Mouse (Mus musculus): ENCODE results near the gene Gtf2f2. TPM values are rescaled to one million over a fixed set of nuclear protein-coding genes. Genes with fewer than 3 reads are reported as not detected.

The Gtf2f2 gene
- polyA plus RNA-seq, 1 experiment: 30.2 TPM

DNA sequence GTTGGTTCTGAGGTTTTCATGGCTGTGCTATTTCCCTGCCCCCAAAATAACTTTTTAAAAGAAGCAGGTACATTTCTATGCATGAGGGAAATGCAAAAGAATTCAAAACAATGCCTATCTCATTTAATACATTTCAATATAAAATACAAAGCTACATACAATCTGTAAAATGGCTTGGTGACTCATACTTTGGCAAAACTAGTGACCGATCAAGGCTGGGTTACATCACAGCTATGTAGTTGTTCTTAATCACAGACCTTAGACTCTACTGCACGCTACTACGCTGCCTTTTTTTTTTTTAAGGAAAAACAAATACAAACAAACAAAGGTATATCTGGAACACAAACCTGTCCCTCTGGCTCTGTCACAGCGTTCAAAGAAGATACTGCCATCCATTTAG is 18.3 kb downstream of the Gtf2f2 start:
- Histone ChIP-seq H3K79me3 (ENCODE audit: low read depth) (peaks cover 49% of the 10 kb centered on the region), H3ac (ENCODE audit: control insufficient read depth, insufficient read length, low read depth) (no peak overlapping the region), H3K36me3 (ENCODE audit: control insufficient read depth, insufficient read depth) (peaks cover 20% of the 10 kb centered on the region), H3K4me3 (ENCODE audit: insufficient read depth, poor library complexity, severe bottlenecking) (no peak overlapping the region), H3K79me2 (ENCODE audit: control insufficient read depth, insufficient read depth) (peaks cover 91% of the 10 kb centered on the region), H3K27me3 (ENCODE audit: control insufficient read depth, insufficient read depth, insufficient read length) (no peaks in the 10 kb centered on the region)
- TF ChIP-seq MAX (IDR thresholded peaks at IDR 0.05): no peak
- no peak for TF ChIP-seq MYOD1 (IDR thresholded peaks at IDR 0.05; ENCODE audit: control insufficient read depth, insufficient read length, low read depth)
- no peak for TF ChIP-seq FOSL1 (IDR thresholded peaks at IDR 0.05; ENCODE audit: insufficient read depth, low read length, poor library complexity, severe bottlenecking)
- TF ChIP-seq CEBPB (IDR thresholded peaks at IDR 0.05; ENCODE audit: low read depth): no peak
- TF ChIP-seq MYOG (IDR thresholded peaks at IDR 0.05; ENCODE audit: control insufficient read depth, extremely low read depth, insufficient read length): no peak
- no peak for TF ChIP-seq USF1 (IDR thresholded peaks at IDR 0.05; ENCODE audit: low read depth)
- TF ChIP-seq CTCF (IDR thresholded peaks at IDR 0.05; ENCODE audit: control insufficient read depth, insufficient read depth, insufficient read length): no peak

DNA sequence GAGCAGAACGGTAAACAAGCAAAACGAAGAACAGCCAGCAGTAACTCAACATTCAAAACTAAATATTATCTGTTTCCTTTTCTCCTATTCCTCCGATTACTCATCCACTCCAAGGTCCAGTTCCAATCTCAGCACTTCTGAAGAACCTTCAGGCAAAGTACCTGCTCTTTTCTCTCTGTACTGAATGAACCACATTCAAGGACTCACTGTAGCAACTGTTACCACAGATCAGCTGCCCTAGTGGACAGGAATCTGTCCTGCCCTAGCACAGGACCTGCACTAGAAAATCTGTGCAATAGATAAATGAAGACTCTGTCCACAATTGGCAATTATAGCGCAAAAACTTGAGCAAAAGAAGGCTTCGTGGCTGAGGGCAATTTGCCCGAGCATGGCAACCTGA is 19.7 kb downstream of the Gtf2f2 start:
- peaks cover 53% of the 10 kb centered on the region for H3K79me3 ChIP-seq (ENCODE audit: low read depth)
- H3K27me3 ChIP-seq (ENCODE audit: control insufficient read depth, insufficient read depth, insufficient read length): no peaks in the 10 kb centered on the region
- no peak for TF ChIP-seq USF1 (IDR thresholded peaks at IDR 0.05; ENCODE audit: low read depth)
- TF ChIP-seq FOSL1 (IDR thresholded peaks at IDR 0.05; ENCODE audit: insufficient read depth, low read length, poor library complexity, severe bottlenecking): no peak
- H3K36me3 ChIP-seq (ENCODE audit: control insufficient read depth, insufficient read depth): peaks cover 20% of the 10 kb centered on the region
- H3ac ChIP-seq (ENCODE audit: control insufficient read depth, insufficient read length, low read depth): no peak overlapping the region
- no peak overlapping the region for H3K4me3 ChIP-seq (ENCODE audit: insufficient read depth, poor library complexity, severe bottlenecking)
- H3K79me2 ChIP-seq (ENCODE audit: control insufficient read depth, insufficient read depth): peaks cover 92% of the 10 kb centered on the region

DNA sequence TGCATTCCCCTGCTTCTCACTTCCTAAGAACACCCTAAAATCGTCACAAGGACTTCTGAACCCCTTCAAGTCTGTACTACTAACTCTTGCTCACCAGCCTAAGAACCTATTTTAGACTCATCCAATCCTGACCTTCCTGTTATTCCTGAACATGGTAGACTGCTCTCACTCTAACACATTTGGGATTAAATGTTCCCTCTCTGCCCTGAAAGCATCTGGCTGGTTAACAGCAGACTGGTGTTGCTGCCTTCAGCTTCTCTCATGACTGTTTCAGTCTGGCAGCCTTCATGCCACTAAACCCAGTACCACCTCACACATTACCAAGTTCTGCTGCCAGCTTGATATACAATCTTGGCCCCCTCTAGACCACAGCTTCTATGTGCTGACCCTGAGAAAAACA is 21.5 kb downstream of the Gtf2f2 start:
- Histone ChIP-seq H3K4me3 (ENCODE audit: insufficient read depth, poor library complexity, severe bottlenecking) (no peak overlapping the region), H3K36me3 (ENCODE audit: control insufficient read depth, insufficient read depth) (peaks cover 13% of the 10 kb centered on the region), H3K27me3 (ENCODE audit: control insufficient read depth, insufficient read depth, insufficient read length) (no peaks in the 10 kb centered on the region), H3K79me2 (ENCODE audit: control insufficient read depth, insufficient read depth) (peaks cover 97% of the 10 kb centered on the region), H3ac (ENCODE audit: control insufficient read depth, insufficient read length, low read depth) (no peak overlapping the region), H3K79me3 (ENCODE audit: low read depth) (peaks cover 58% of the 10 kb centered on the region)
- TF ChIP-seq CEBPB (IDR thresholded peaks at IDR 0.05; ENCODE audit: low read depth) (no peak), USF1 (IDR thresholded peaks at IDR 0.05; ENCODE audit: low read depth) (no peak), CTCF (IDR thresholded peaks at IDR 0.05; ENCODE audit: control insufficient read depth, insufficient read depth, insufficient read length) (no peak), MYOD1 (IDR thresholded peaks at IDR 0.05; ENCODE audit: control insufficient read depth, insufficient read length, low read depth) (no peak), FOSL1 (IDR thresholded peaks at IDR 0.05; ENCODE audit: insufficient read depth, low read length, poor library complexity, severe bottlenecking) (no peak), MAX (IDR thresholded peaks at IDR 0.05) (no peak), MYOG (IDR thresholded peaks at IDR 0.05; ENCODE audit: control insufficient read depth, extremely low read depth, insufficient read length) (no peak)

DNA sequence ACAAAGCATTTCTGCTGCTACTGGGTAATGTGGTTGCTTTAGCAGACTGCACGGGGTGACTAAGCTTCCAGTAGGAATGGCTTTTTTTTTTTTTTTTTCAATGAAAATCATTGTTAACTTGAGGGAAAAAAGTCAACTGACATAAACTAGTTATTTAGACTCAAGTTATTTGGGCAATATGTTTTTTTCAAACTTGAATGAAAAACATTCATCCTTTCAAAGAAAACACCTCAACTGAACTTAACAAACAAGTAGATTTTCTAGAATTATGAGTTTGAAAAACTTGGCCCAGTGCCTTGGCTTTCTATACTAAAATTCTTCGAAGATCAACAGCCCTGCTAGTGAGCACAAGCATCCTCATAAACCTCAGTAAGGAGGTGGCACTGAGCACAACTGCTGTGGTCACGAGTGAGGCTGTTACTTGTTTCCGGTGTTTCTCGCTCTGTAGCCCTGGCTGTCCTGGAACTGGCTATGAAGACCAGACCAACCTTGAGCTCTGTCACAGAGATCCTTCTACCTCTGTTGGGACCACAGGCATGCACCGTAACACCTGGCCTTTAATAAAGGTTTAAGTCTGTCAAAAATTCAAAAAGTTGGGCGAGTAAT is 23.7 kb downstream of the Gtf2f2 start:
- Histone ChIP-seq H3K4me3 (ENCODE audit: insufficient read depth, poor library complexity, severe bottlenecking) (no peak overlapping the region), H3K79me2 (ENCODE audit: control insufficient read depth, insufficient read depth) (peaks cover 91% of the 10 kb centered on the region), H3K79me3 (ENCODE audit: low read depth) (peaks cover 45% of the 10 kb centered on the region), H3ac (ENCODE audit: control insufficient read depth, insufficient read length, low read depth) (no peak overlapping the region), H3K27me3 (ENCODE audit: control insufficient read depth, insufficient read depth, insufficient read length) (no peaks in the 10 kb centered on the region), H3K36me3 (ENCODE audit: control insufficient read depth, insufficient read depth) (peaks cover 1% of the 10 kb centered on the region)
- TF ChIP-seq MAX (IDR thresholded peaks at IDR 0.05) (no peak), USF1 (IDR thresholded peaks at IDR 0.05; ENCODE audit: low read depth) (no peak), MYOG (IDR thresholded peaks at IDR 0.05; ENCODE audit: control insufficient read depth, extremely low read depth, insufficient read length) (no peak), CTCF (IDR thresholded peaks at IDR 0.05; ENCODE audit: control insufficient read depth, insufficient read depth, insufficient read length) (no peak), FOSL1 (IDR thresholded peaks at IDR 0.05; ENCODE audit: insufficient read depth, low read length, poor library complexity, severe bottlenecking) (no peak)

DNA sequence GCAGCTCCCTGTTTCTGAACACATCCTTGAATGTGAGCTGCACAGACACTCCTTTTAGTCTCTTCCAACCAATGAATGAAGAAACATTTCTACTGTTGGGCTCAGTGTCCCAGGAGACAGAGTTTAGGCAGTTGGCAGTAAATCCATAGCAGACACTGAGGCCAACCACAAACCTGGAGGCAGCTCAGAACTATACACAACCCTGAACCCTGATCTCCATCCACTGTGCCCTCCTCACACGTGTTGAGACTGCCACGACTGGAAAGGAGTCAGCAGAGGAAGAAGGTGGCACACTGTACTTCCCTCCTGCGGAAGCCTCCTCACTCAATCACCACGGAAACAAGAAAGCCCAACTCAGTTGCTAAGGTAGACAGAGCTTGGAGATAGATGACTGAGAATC is 25.6 kb downstream of the Gtf2f2 start:
- Histone ChIP-seq H3ac (ENCODE audit: control insufficient read depth, insufficient read length, low read depth) (no peak overlapping the region), H3K36me3 (ENCODE audit: control insufficient read depth, insufficient read depth) (peaks cover under 1% of the 10 kb centered on the region), H3K79me2 (ENCODE audit: control insufficient read depth, insufficient read depth) (peaks cover 89% of the 10 kb centered on the region), H3K27me3 (ENCODE audit: control insufficient read depth, insufficient read depth, insufficient read length) (no peaks in the 10 kb centered on the region), H3K79me3 (ENCODE audit: low read depth) (peaks cover 31% of the 10 kb centered on the region), H3K4me3 (ENCODE audit: insufficient read depth, poor library complexity, severe bottlenecking) (no peak overlapping the region)
- no peak for TF ChIP-seq MYOD1 (IDR thresholded peaks at IDR 0.05; ENCODE audit: control insufficient read depth, insufficient read length, low read depth)
- TF ChIP-seq CTCF (IDR thresholded peaks at IDR 0.05; ENCODE audit: control insufficient read depth, insufficient read depth, insufficient read length): no peak
- no peak for TF ChIP-seq MAX (IDR thresholded peaks at IDR 0.05)
- no peak for TF ChIP-seq CEBPB (IDR thresholded peaks at IDR 0.05; ENCODE audit: low read depth)
- no peak for TF ChIP-seq MYOG (IDR thresholded peaks at IDR 0.05; ENCODE audit: control insufficient read depth, extremely low read depth, insufficient read length)
- TF ChIP-seq FOSL1 (IDR thresholded peaks at IDR 0.05; ENCODE audit: insufficient read depth, low read length, poor library complexity, severe bottlenecking): no peak
- no peak for TF ChIP-seq USF1 (IDR thresholded peaks at IDR 0.05; ENCODE audit: low read depth)

DNA sequence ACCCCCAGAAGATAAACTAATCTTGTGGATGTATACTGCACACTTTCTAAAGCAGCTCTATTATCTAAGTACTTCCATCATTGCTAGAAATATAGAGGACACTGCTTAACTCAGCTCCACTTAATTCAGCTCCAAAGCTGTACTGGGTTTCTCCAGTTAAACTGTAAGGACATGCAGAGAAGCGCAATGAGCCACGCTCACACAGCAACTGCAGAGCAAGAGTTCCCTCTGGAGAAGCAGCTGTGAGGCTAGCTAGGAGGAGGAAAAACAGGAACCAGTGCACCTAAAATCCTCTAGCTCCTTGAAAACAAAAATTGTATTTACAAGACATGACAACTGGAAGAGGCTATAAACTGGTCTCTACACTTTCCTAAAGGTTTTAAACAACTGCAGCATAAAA is 26.8 kb downstream of the Gtf2f2 start:
- H3K36me3 ChIP-seq (ENCODE audit: control insufficient read depth, insufficient read depth): peaks cover 11% of the 10 kb centered on the region
- TF ChIP-seq USF1 (IDR thresholded peaks at IDR 0.05; ENCODE audit: low read depth) (no peak), MAX (IDR thresholded peaks at IDR 0.05) (no peak), MYOD1 (IDR thresholded peaks at IDR 0.05; ENCODE audit: control insufficient read depth, insufficient read length, low read depth) (no peak), CEBPB (IDR thresholded peaks at IDR 0.05; ENCODE audit: low read depth) (no peak), CTCF (IDR thresholded peaks at IDR 0.05; ENCODE audit: control insufficient read depth, insufficient read depth, insufficient read length) (no peak), MYOG (IDR thresholded peaks at IDR 0.05; ENCODE audit: control insufficient read depth, extremely low read depth, insufficient read length) (no peak), FOSL1 (IDR thresholded peaks at IDR 0.05; ENCODE audit: insufficient read depth, low read length, poor library complexity, severe bottlenecking) (no peak)
- H3K27me3 ChIP-seq (ENCODE audit: control insufficient read depth, insufficient read depth, insufficient read length): no peaks in the 10 kb centered on the region
- H3ac ChIP-seq (ENCODE audit: control insufficient read depth, insufficient read length, low read depth): no peak overlapping the region
- H3K4me3 ChIP-seq (ENCODE audit: insufficient read depth, poor library complexity, severe bottlenecking): no peak overlapping the region
- peaks cover 20% of the 10 kb centered on the region for H3K79me3 ChIP-seq (ENCODE audit: low read depth)
- H3K79me2 ChIP-seq (ENCODE audit: control insufficient read depth, insufficient read depth): peaks cover 87% of the 10 kb centered on the region
